Mouse (Mus musculus): Measurements from ENCODE around the gene Tnfsf15.

- TF ChIP-seq CTCF (IDR thresholded peaks at IDR 0.05; ENCODE audit: control insufficient read depth, insufficient read depth, insufficient replicate concordance, low read depth, low read length) = no peak
- no peak for TF ChIP-seq POLR2A (IDR thresholded peaks at IDR 0.05; ENCODE audit: control insufficient read depth, low read depth, low read length)
Observed at GRCm38 (mm10) chr4:63710431-63711220, 34.3 kb downstream of the Tnfsf15 start.

All from testis, adult 2 months (tissue).